Mouse (Mus musculus) spleen, adult 2 months (tissue): ENCODE measurements around the gene Gm42742. TPM values are rescaled to one million over a fixed set of nuclear protein-coding genes. Genes with fewer than 3 reads are reported as not detected.
A peak's percentile ranks its signal among the peaks of the same experiment; 100 is the strongest.

ENCODE experiments used
- DNase-seq, 2 experiments: peaks; one replicate each; pipeline versions ENCODE4 v3.0.0 to v3.0.0-alpha.2; 2012 to 2021; ENCODE audit warnings: low spot score in 2 of 2, low read depth in 1 of 2
- H3K27ac ChIP-seq: fragments of 200-500 bp; 2 replicates; pipeline ENCODE4 v1.5.1; 2012; ENCODE audit warnings: low read length, inconsistent platforms; ENCODE audit not compliant: insufficient read depth
- H3K27me3 ChIP-seq: fragments of 200-500 bp; 2 replicates; pipeline ENCODE4 v1.6.1; 2012; ENCODE audit warnings: mild to moderate bottlenecking, moderate library complexity, low read length, inconsistent platforms; ENCODE audit not compliant: control insufficient read depth, insufficient read depth
- H3K36me3 ChIP-seq: fragments of 200-500 bp; 2 replicates; pipeline ENCODE4 v1.6.1; 2012; ENCODE audit warnings: mild to moderate bottlenecking, low read length, inconsistent platforms; ENCODE audit not compliant: control insufficient read depth, insufficient read depth
- H3K4me1 ChIP-seq: fragments of 200-500 bp; 2 replicates; pipeline ENCODE4 v1.6.1; 2011; ENCODE audit warnings: inconsistent platforms; ENCODE audit not compliant: control insufficient read depth, insufficient read depth, insufficient read length
- H3K4me3 ChIP-seq: fragments of 200-500 bp; 2 replicates; pipeline ENCODE4 v1.5.1; 2011; ENCODE audit warnings: mild to moderate bottlenecking, inconsistent platforms; ENCODE audit not compliant: insufficient read depth, insufficient read length; ENCODE audit errors: extremely low read depth
- CTCF ChIP-seq: fragments of 200-500 bp; IDR thresholded peaks from 2 replicates; pipeline ENCODE4 v1.5.1; 2011; ENCODE audit warnings: mild to moderate bottlenecking, inconsistent platforms; ENCODE audit not compliant: insufficient read depth, insufficient read length, insufficient replicate concordance; ENCODE audit errors: extremely low read depth
- POLR2A ChIP-seq: fragments of 200-500 bp; IDR thresholded peaks from 2 replicates; pipeline ENCODE4 v1.6.1; 2011; ENCODE audit warnings: low read depth, low read length, inconsistent platforms
- WGBS: fragments of 180-500 bp; shearing (Covaris S2); methylation state at CpG from one replicate; pipeline ENCODE4 v1.1.7; 2018; 5-methylcytosine and 5-hydroxymethylcytosine counted together
- polyA plus RNA-seq: library from polyadenylated mRNA; depleted of rRNA; stranded (reverse); fragments of >200 nt; gene quantifications from 2 replicates; pipeline ENCODE4 v1.2.3, GENCODE M21; 2012

Gm42742 gene
- polyA plus RNA-seq, 1 experiment: 27.8 TPM

GRCm38 (mm10) chr7:127016486-127016938 is 4.4 kb downstream of the Gm42742 start:
- under 1% methylated on average over 22 of the region's 22 CpGs for WGBS
- no peak for DNase-seq

GRCm38 (mm10) chr7:127016481-127016485 is 4.6 kb downstream of the Gm42742 start, which contains the start of gene Pagr1b:
Pagr1b (minus strand) TSS chr7:127016484.
- DNase-seq: no peak
- Histone ChIP-seq H3K4me3 (peak within 1 kb of the TSS; percentile 76), H3K4me1 (peaks cover 14% of the 10 kb centered on the region), H3K27me3 (no peaks in the 10 kb centered on the region), H3K27ac (peak within 1 kb of the TSS; percentile 93), H3K36me3 (peaks cover 2% of the 10 kb centered on the region; the same call in 1 of the 2 replicates)
- TF ChIP-seq POLR2A (no peak), CTCF (no peak)

More at GRCm38 (mm10) chr7:127016486-127016938, 4.4 kb downstream of the Gm42742 start:
- Histone ChIP-seq H3K4me3 (peak overlapping the region; percentile 76), H3K27me3 (no peaks in the 10 kb centered on the region), H3K4me1 (peaks cover 16% of the 10 kb centered on the region), H3K27ac (peak overlapping the region; percentile 93), H3K36me3 (peaks cover 2% of the 10 kb centered on the region; the same call in 1 of the 2 replicates)
- TF ChIP-seq CTCF (no peak), POLR2A (peak; percentile 10; the same call in 1 of the 2 replicates)

- no peak for DNase-seq
- H3K4me3 ChIP-seq: peak overlapping the region; percentile 76
- 15% methylated on average over 10 of the region's 10 CpGs for WGBS
- H3K4me1 ChIP-seq: peaks cover 12% of the 10 kb centered on the region
- H3K36me3 ChIP-seq: peaks cover 2% of the 10 kb centered on the region; the same call in 1 of the 2 replicates
- H3K27ac ChIP-seq: peak overlapping the region; percentile 93
- no peaks in the 10 kb centered on the region for H3K27me3 ChIP-seq
- TF ChIP-seq CTCF (no peak), POLR2A (no peak)
Observed at GRCm38 (mm10) chr7:127016081-127016480, 4.8 kb downstream of the Gm42742 start.

GRCm38 (mm10) chr7:127014993-127015392 is 5.9 kb downstream of the Gm42742 start:
- WGBS: 92% methylated on average over 12 of the region's 12 CpGs
- peaks cover 6% of the 10 kb centered on the region; the same call in 1 of the 2 replicates for H3K4me1 ChIP-seq
- DNase-seq: no peak
- no peak for TF ChIP-seq POLR2A
- no peak for TF ChIP-seq CTCF
- H3K27ac ChIP-seq: no peak overlapping the region
- no peak overlapping the region for H3K4me3 ChIP-seq
- peaks cover 2% of the 10 kb centered on the region; the same call in 1 of the 2 replicates for H3K36me3 ChIP-seq
- no peaks in the 10 kb centered on the region for H3K27me3 ChIP-seq

- 2% methylated on average over 11 of the region's 11 CpGs for WGBS
- TF ChIP-seq CTCF (no peak), POLR2A (no peak)
- H3K27ac ChIP-seq: peak within 1 kb of the TSS; percentile 89
- H3K4me1 ChIP-seq: peaks cover 7% of the 10 kb centered on the region; the same call in 1 of the 2 replicates
- no peaks in the 10 kb centered on the region for H3K27me3 ChIP-seq
- H3K4me3 ChIP-seq: peak within 1 kb of the TSS; percentile 72
- DNase-seq: peak; percentile 57
- peaks cover 2% of the 10 kb centered on the region; the same call in 1 of the 2 replicates for H3K36me3 ChIP-seq
Observed at GRCm38 (mm10) chr7:127014320-127014719, 6.6 kb downstream of the Gm42742 start, which contains the start of gene Mvp. Mvp (minus strand) TSS chr7:127014621.

- DNase-seq: no peak
- H3K4me3 ChIP-seq: no peak overlapping the region
- no peak overlapping the region for H3K27ac ChIP-seq
- peaks cover 2% of the 10 kb centered on the region; the same call in 1 of the 2 replicates for H3K36me3 ChIP-seq
- H3K4me1 ChIP-seq: peaks cover 16% of the 10 kb centered on the region; the same call in 1 of the 2 replicates
- no peak for TF ChIP-seq POLR2A
- TF ChIP-seq CTCF: no peak
- H3K27me3 ChIP-seq: no peaks in the 10 kb centered on the region
- 86% methylated on average over 6 of the region's 6 CpGs for WGBS
Observed at GRCm38 (mm10) chr7:127013385-127013784, 7.5 kb downstream of the Gm42742 start.

- H3K36me3 ChIP-seq: peaks cover 2% of the 10 kb centered on the region; the same call in 1 of the 2 replicates
- H3K27ac ChIP-seq: no peak overlapping the region
- peaks cover 18% of the 10 kb centered on the region; the same call in 1 of the 2 replicates for H3K4me1 ChIP-seq
- no peak overlapping the region for H3K4me3 ChIP-seq
- TF ChIP-seq POLR2A (no peak), CTCF (no peak)
- H3K27me3 ChIP-seq: no peaks in the 10 kb centered on the region
- DNase-seq: no peak
- WGBS: 92% methylated on average over 10 of the region's 10 CpGs
Observed at GRCm38 (mm10) chr7:127012845-127013244, 8.1 kb downstream of the Gm42742 start.

- Histone ChIP-seq H3K27me3 (no peaks in the 10 kb centered on the region), H3K27ac (no peak overlapping the region), H3K36me3 (peaks cover 2% of the 10 kb centered on the region; the same call in 1 of the 2 replicates), H3K4me3 (no peak overlapping the region), H3K4me1 (peaks cover 18% of the 10 kb centered on the region; the same call in 1 of the 2 replicates)
- 92% methylated on average over 6 of the region's 6 CpGs for WGBS
- TF ChIP-seq CTCF (no peak), POLR2A (no peak)
- no peak for DNase-seq
Observed at GRCm38 (mm10) chr7:127012374-127012773, 8.5 kb downstream of the Gm42742 start.
